11 mouse cellular contexts compared by ENCODE assay signal in the genomic region with DNA sequence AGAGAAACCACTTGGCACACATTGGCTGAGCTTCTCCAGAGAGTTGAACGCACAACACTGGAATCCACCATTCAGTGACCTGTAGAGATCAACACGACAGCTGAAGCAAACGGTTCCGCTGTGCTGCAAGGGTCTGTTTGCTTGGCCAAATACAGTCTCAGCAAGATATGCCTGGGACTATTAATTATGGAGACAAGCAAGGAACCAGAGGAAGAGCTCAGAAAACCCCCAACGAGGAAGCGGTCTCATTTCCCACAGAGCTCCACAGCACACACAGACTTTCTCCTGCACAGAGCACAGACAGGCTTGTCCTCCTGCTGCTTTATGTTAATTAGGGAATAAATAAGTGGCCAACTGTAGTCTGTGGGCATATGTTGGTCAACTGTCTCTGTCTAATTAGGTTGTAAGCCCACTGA.
A peak's percentile ranks its signal among the peaks of the same experiment; 100 is the strongest.
DNase-seq lines count a peak whose midpoint lies in the region; ATAC-seq lines count a peak whose summit lies in the region.
"Had no signal": no experiment of that assay in that cellular context is flagged by ENCODE, and none has a peak within 500 bp of the region (broad histone marks: within the 10 kb centered on the region; RNA-seq: fewer than 3 reads in every experiment).

No protein-coding gene starts in this region.

- no peak overlapping the region for H3K27ac ChIP-seq in limb, embryonic 11.5 days (replicated peaks; ENCODE audit: low read depth, low read length)
- H3K27ac ChIP-seq in limb, embryonic 10.5 days: no peak overlapping the region
- H3K27ac ChIP-seq in limb, embryonic 13.5 days: no peak overlapping the region

- DNase-seq in adrenal gland, postnatal 10 days: peak; percentile 7
- DNase-seq in adrenal gland, postnatal 4 days (ENCODE audit: low spot score in 2 of 2): no peak
- peak; percentile 27 for DNase-seq in limb, embryonic 11.5 days (ENCODE audit: low spot score)
- no peak for DNase-seq in limb, embryonic 10.5 days (ENCODE audit: low spot score)
- DNase-seq in retina, embryonic 14.5 days (ENCODE audit: low spot score): peak; percentile 81
- DNase-seq in left cerebral cortex, adult 9 months (ENCODE audit: low spot score in 2 of 2): no peak
- DNase-seq in urinary bladder, postnatal 14 days (ENCODE audit: low spot score): no peak
- DNase-seq: gastrocnemius, postnatal 14 days; heart, postnatal 4 days; liver had no signal

- H3K9me3 ChIP-seq in limb, embryonic 11.5 days (ENCODE audit: control insufficient read depth, low read length): no peaks in the 10 kb centered on the region
- no peaks in the 10 kb centered on the region for H3K9me3 ChIP-seq in limb, embryonic 10.5 days (replicated peaks)
- no peaks in the 10 kb centered on the region for H3K9me3 ChIP-seq in limb, embryonic 13.5 days

- no peaks in the 10 kb centered on the region for H3K36me3 ChIP-seq in limb, embryonic 11.5 days (ENCODE audit: control insufficient read depth, insufficient read depth, low read length)
- no peaks in the 10 kb centered on the region for H3K36me3 ChIP-seq in limb, embryonic 10.5 days
- no peaks in the 10 kb centered on the region for H3K36me3 ChIP-seq in limb, embryonic 13.5 days

- H3K4me2 ChIP-seq in limb, embryonic 11.5 days (ENCODE audit: low read depth, severe bottlenecking): 0 out of 2 replicates have a peak overlapping the region, but pooled peaks have one; percentile 7
- 0 out of 2 replicates have a peak overlapping the region, but pooled peaks have one; percentile 14 for H3K4me2 ChIP-seq in limb, embryonic 13.5 days (replicated peaks)

- H3K27me3 ChIP-seq in limb, embryonic 11.5 days (ENCODE audit: control insufficient read depth, insufficient read depth, low read length): no peaks in the 10 kb centered on the region
- H3K27me3 ChIP-seq in limb, embryonic 10.5 days (ENCODE audit: low read depth, poor library complexity, severe bottlenecking): no peaks in the 10 kb centered on the region
- H3K27me3 ChIP-seq in limb, embryonic 13.5 days: no peaks in the 10 kb centered on the region

- no peak overlapping the region for H3K4me3 ChIP-seq in limb, embryonic 11.5 days (ENCODE audit: low read depth, low read length)
- no peak overlapping the region for H3K4me3 ChIP-seq in limb, embryonic 10.5 days
- H3K4me3 ChIP-seq in limb, embryonic 13.5 days: no peak overlapping the region

- peak; percentile 53; the same call in 1 of the 2 replicates for ATAC-seq in limb, embryonic 11.5 days (ENCODE audit: insufficient number of reproducible peaks, low FRiP score, low TSS enrichment, low read depth)
- peak; percentile 48 for ATAC-seq in limb, embryonic 13.5 days (ENCODE audit: low FRiP score, low read depth)

- WGBS in limb, embryonic 11.5 days: 48% methylated on average over 6 of the region's 6 CpGs
- WGBS in limb, embryonic 10.5 days: 74% methylated on average over 6 of the region's 6 CpGs
- 30% methylated on average over 6 of the region's 6 CpGs for WGBS in limb, embryonic 13.5 days

- H3K4me1 ChIP-seq in limb, embryonic 11.5 days (ENCODE audit: control insufficient read depth, insufficient read depth, low read length): no peaks in the 10 kb centered on the region
- H3K4me1 ChIP-seq in limb, embryonic 10.5 days: peaks cover 6% of the 10 kb centered on the region
- peaks cover 7% of the 10 kb centered on the region for H3K4me1 ChIP-seq in limb, embryonic 13.5 days

- no peak overlapping the region for H3K9ac ChIP-seq in limb, embryonic 11.5 days (ENCODE audit: low read length)
- H3K9ac ChIP-seq in limb, embryonic 13.5 days: no peak overlapping the region

Comparison
In these comparisons a context has a peak if more than half of its experiments do, and no peak if none do; other contexts are left out.
1. DNase-seq: peak in adrenal gland, postnatal 10 days (single experiment), limb, embryonic 11.5 days (single experiment) and retina, embryonic 14.5 days (single experiment); none in adrenal gland, postnatal 4 days (0 of 2), limb, embryonic 10.5 days (single experiment), left cerebral cortex, adult 9 months (0 of 2) and urinary bladder, postnatal 14 days (single experiment).